Mouse (Mus musculus) cerebellum, adult 2 months (tissue): Measurements from ENCODE around the gene Dpt. TPM values are rescaled to one million over a fixed set of nuclear protein-coding genes. Genes with fewer than 3 reads are reported as not detected.
"Not testable (repeated sequence)": the region's sequence is repeated elsewhere in the genome, so short reads cannot be mapped to it uniquely, and the experiment has no call there.

Experiments
- DNase-seq, 2 experiments: peaks; one replicate each; pipeline ENCODE4 v3.0.0; 2021
- H3K27ac ChIP-seq: fragments of 200-500 bp; 2 replicates; pipeline ENCODE4 v1.5.1; 2012; ENCODE audit warnings: low read length, control low read depth, inconsistent platforms; ENCODE audit not compliant: insufficient read depth
- H3K27me3 ChIP-seq: fragments of 200-500 bp; 2 replicates; pipeline ENCODE4 v1.6.1; 2012; ENCODE audit warnings: inconsistent platforms, mild to moderate bottlenecking, low read length, moderate library complexity; ENCODE audit not compliant: control insufficient read depth, insufficient read depth
- H3K4me1 ChIP-seq: fragments of 200-500 bp; 2 replicates; pipeline ENCODE4 v1.6.1; 2011; ENCODE audit warnings: low read length; ENCODE audit not compliant: control insufficient read depth, insufficient read depth
- H3K4me3 ChIP-seq: fragments of 200-500 bp; replicated peaks from 2 replicates; pipeline ENCODE3; 2011; ENCODE audit warnings: mild to moderate bottlenecking, low read depth, low read length, control low read depth; ENCODE audit not compliant: insufficient read depth
- CTCF ChIP-seq: fragments of 200-500 bp; IDR thresholded peaks from 2 replicates; pipeline ENCODE4 v1.5.1; 2011; ENCODE audit warnings: low read depth, mild to moderate bottlenecking, control low read depth, low read length, moderate library complexity, borderline replicate concordance; ENCODE audit not compliant: insufficient read depth
- POLR2A ChIP-seq: fragments of 200-500 bp; IDR thresholded peaks from 2 replicates; pipeline ENCODE4 v1.6.1; 2011; ENCODE audit warnings: low read length, control low read depth, borderline replicate concordance; ENCODE audit not compliant: insufficient read depth
- WGBS: fragments of 180-500 bp; shearing (Covaris S2); methylation state at CpG from one replicate; pipeline ENCODE4 v1.1.7; 2018; 5-methylcytosine and 5-hydroxymethylcytosine counted together
- polyA plus RNA-seq: library from polyadenylated mRNA; depleted of rRNA; stranded (reverse); fragments of >200 nt; gene quantifications from 2 replicates; pipeline ENCODE4 v1.2.3, GENCODE M21; 2012

Gene Dpt
- polyA plus RNA-seq, 1 experiment: 0.10 TPM

DNA sequence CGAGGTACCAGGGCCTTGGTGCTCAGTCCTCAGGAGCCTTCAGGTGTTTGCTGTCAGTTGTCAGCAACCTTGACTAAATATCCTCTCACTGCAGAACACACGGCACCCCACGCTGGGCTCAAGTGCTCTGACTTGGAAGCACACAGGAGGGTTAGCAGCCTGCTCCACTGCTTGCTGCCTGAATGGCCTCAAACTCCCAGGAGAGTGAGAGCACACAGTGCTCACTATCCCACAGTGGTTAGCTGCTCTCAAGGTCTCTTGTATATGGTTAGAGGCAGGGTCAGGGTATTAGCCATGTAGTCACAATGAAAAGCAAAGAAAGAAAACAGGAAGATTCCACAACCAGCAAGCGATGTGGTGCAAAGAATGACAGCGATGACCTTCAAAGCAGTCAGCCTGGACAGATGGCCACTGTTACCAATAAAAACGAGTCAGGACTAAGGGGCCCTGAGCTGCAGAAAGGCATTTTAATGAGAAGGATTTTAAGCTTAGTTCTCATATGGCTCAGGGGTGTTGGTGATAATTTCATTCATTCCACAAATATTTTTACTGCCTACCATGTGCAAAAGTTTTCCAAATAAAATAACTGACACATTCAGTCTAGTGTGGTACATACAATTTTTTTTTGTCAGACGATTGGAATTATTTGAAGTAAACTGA is 15.5 kb upstream of the Dpt start:
- Histone ChIP-seq H3K27ac (no peak overlapping the region), H3K4me1 (peaks cover 8% of the 10 kb centered on the region), H3K4me3 (no peak overlapping the region), H3K27me3 (no peaks in the 10 kb centered on the region)
- WGBS: 25% methylated on average over 7 of the region's 7 CpGs
- DNase-seq: peak in 1 of 2 experiments; percentile 28
- TF ChIP-seq POLR2A: no peak
- no peak for TF ChIP-seq CTCF

DNA sequence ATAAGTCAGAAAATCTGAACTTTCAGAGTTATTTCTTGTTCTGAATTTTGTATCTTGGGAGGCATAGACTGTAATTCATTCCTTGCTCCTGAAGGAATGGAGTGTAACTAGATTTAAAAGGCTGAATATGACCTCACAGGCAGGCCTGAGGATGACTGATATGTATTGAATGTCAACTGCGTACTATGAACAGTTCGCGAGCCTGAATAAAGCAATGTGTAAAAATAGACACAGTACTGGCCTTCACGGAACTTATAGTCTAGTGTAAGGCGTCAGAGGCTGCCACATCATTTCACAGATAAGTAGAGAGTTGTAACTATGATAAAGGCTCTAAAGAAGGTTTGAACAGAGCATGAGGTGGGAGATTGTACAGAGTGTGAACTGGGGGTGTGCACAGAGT is 10.3 kb upstream of the Dpt start:
- peaks cover 14% of the 10 kb centered on the region for H3K4me1 ChIP-seq
- DNase-seq: no peak
- H3K27ac ChIP-seq: no peak overlapping the region
- H3K4me3 ChIP-seq: no peak overlapping the region
- no peak for TF ChIP-seq CTCF
- no peak for TF ChIP-seq POLR2A
- no peaks in the 10 kb centered on the region for H3K27me3 ChIP-seq
- WGBS: 94% methylated on average over 5 of the region's 5 CpGs

GRCm38 (mm10) chr1:164787771-164788170 is 8.7 kb upstream of the Dpt start:
- TF ChIP-seq CTCF: peak; percentile 33; the same call in 1 of the 2 replicates
- peak; percentile 82 for TF ChIP-seq POLR2A
- 5% methylated on average over 7 of the region's 7 CpGs for WGBS

GRCm38 (mm10) chr1:164788292-164788691 is 8.2 kb upstream of the Dpt start:
- DNase-seq: no peak
- TF ChIP-seq POLR2A: no peak
- no peak for TF ChIP-seq CTCF
- WGBS: 92% methylated on average over 7 of the region's 7 CpGs
- Histone ChIP-seq H3K4me1 (peaks cover 14% of the 10 kb centered on the region), H3K4me3 (no peak overlapping the region), H3K27ac (peak overlapping the region; percentile 63; the same call in 1 of the 2 replicates), H3K27me3 (no peaks in the 10 kb centered on the region)

More at GRCm38 (mm10) chr1:164787771-164788170, 8.7 kb upstream of the Dpt start:
- Histone ChIP-seq H3K27me3 (no peaks in the 10 kb centered on the region), H3K27ac (peak overlapping the region; percentile 63; the same call in 1 of the 2 replicates), H3K4me3 (no peak overlapping the region), H3K4me1 (peaks cover 14% of the 10 kb centered on the region)
- peak; percentile 88 to 96 for DNase-seq

GRCm38 (mm10) chr1:164790296-164790695 is 6.1 kb upstream of the Dpt start:
- 91% methylated on average over 12 of the region's 12 CpGs for WGBS
- not testable (repeated sequence) for H3K27me3 ChIP-seq, H3K4me3 ChIP-seq, H3K27ac ChIP-seq, DNase-seq
- peaks cover 14% of the 10 kb centered on the region for H3K4me1 ChIP-seq

DNA sequence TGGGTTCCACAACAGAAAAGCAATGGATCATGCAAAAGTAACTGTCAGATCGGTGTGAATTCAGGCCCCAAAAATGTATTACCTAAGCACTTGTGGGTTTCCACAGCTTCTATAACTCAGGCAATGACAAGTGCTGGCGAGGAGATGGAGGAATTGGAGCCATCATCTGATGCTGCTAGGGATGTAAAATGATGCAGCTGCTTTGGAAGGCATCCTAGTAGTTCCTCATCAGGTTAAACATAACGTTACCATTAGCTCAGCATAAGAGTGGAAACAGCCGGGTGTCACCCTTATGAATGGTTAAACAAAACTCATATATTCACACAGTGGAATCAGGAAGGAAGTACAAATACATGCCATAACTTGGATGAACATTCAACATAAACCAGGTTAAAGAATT is 3.4 kb upstream of the Dpt start:
- TF ChIP-seq POLR2A (no peak), CTCF (no peak)
- DNase-seq: no peak
- H3K27me3 ChIP-seq: no peaks in the 10 kb centered on the region
- H3K27ac ChIP-seq: no peak overlapping the region
- peaks cover 8% of the 10 kb centered on the region; the same call in 1 of the 2 replicates for H3K4me1 ChIP-seq
- H3K4me3 ChIP-seq: no peak overlapping the region
- 79% methylated on average over 4 of the region's 4 CpGs for WGBS

- no peak overlapping the region for H3K4me3 ChIP-seq
- DNase-seq: no peak
These were observed 1.4 kb downstream of the Dpt start for GRCm38 (mm10) chr1:164797746-164798285.

DNA sequence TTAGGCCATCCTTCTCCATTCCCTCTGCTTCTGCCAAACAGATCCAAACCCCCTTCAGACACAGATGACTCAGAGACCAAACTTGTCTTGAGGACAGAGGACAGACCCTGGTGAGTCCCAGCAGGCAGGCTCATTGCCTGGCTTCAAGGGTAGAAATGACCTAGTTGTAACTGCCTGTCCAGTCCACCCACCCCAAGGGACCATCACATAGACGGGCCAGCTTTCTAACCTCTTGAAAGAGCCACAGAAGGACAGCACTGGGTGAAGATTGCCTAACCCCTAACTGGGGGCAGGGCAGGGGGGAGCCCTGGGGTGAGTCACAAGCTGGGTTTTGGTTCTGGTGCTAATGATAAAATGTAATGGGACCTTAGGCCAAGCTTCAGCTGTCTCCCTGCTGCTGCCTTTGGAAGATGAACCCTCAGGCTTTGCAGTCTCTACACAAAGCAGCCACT is 2.1 kb downstream of the Dpt start:
- Histone ChIP-seq H3K4me3 (no peak overlapping the region), H3K4me1 (peaks cover 7% of the 10 kb centered on the region), H3K27me3 (no peaks in the 10 kb centered on the region), H3K27ac (no peak overlapping the region)
- TF ChIP-seq POLR2A (no peak), CTCF (no peak)
- DNase-seq: peak; percentile 36 to 56
- 10% methylated on average over 1 of the region's 1 CpGs for WGBS

More at GRCm38 (mm10) chr1:164797746-164798285, 1.4 kb downstream of the Dpt start:
- 93% methylated on average over 1 of the region's 1 CpGs for WGBS
- no peaks in the 10 kb centered on the region for H3K27me3 ChIP-seq
- H3K27ac ChIP-seq: no peak overlapping the region
- peaks cover 7% of the 10 kb centered on the region for H3K4me1 ChIP-seq
- TF ChIP-seq POLR2A (no peak), CTCF (no peak)
